Mouse (Mus musculus): ENCODE measurements around the gene Naa15.
A peak's percentile ranks its signal among the peaks of the same experiment; 100 is the strongest.

DNA sequence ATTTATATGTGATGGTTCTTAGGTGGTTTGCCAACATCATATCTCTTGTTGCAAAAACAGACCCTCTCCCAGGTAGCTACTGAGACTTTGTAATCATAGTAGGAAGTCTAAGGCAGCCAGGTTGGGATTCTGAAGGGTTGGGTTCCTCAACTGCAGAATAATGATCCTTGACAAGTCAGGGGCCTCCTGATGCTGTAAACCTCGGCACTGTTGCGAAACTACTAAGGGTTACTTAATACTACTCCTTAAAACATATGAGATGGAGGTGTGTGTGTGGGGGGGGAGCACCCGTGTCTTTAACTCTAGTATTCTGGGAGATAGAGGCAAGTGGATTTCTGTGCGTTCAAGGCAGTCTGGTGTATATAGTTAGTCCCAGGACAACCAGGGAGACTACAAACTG lies 70.4 kb downstream of the Naa15 start:
- TF ChIP-seq CTCF (IDR thresholded peaks at IDR 0.05) (no peak), EP300 (IDR thresholded peaks at IDR 0.05) (peak; percentile 10; the same call in 1 of the 2 replicates)
